Mouse (Mus musculus) small intestine, adult 2 months (tissue): ENCODE results near the gene Pstk.
"Not testable (repeated sequence)": the region's sequence is repeated elsewhere in the genome, so short reads cannot be mapped to it uniquely, and the experiment has no call there.

Source experiments
- CTCF ChIP-seq: fragments of 200-500 bp; IDR thresholded peaks from 2 replicates; pipeline ENCODE4 v1.5.1; 2012; ENCODE audit warnings: low read depth, mild to moderate bottlenecking, control low read depth, inconsistent platforms, low read length, moderate library complexity, mixed read lengths; ENCODE audit not compliant: insufficient replicate concordance, insufficient read length; ENCODE audit errors: extremely low read depth
- POLR2A ChIP-seq: fragments of 200-500 bp; IDR thresholded peaks from 2 replicates; pipeline ENCODE4 v1.6.1; 2012; ENCODE audit warnings: low read depth, mild to moderate bottlenecking, control low read depth, inconsistent platforms, low read length, moderate library complexity

GRCm38 (mm10) chr7:131391761-131392160 is 20.8 kb downstream of the Pstk start:
- TF ChIP-seq POLR2A, CTCF: not testable (repeated sequence)
